Mouse (Mus musculus) liver, embryonic 14.5 days (tissue): Measurements from ENCODE around the gene Zic1. TPM values are rescaled to one million over a fixed set of nuclear protein-coding genes. Genes with fewer than 3 reads are reported as not detected.

ENCODE experiments used
- ATAC-seq: fragments of 200-750 bp; cut with Nextera tagmentation; 2 replicates; pipeline ENCODE4 v1.8.0; 2017; ENCODE audit warnings: moderate number of reproducible peaks, mild to moderate bottlenecking, moderate library complexity; ENCODE audit not compliant: insufficient read depth
- DNase-seq, 3 experiments: peaks; one replicate each; pipeline ENCODE4 v3.0.0-alpha.2; 2012 to 2013; ENCODE audit warnings: low read depth in 3 of 3, low spot score in 3 of 3
- H3K27ac ChIP-seq: fragments of 300-500 bp; sonication (generic); 2 replicates; pipeline ENCODE4 v1.5.1; 2014; ENCODE audit warnings: moderate library complexity, mild to moderate bottlenecking, control low read depth, inconsistent platforms
- H3K27me3 ChIP-seq: fragments of 300-500 bp; sonication (generic); 2 replicates; pipeline ENCODE4 v1.6.1; 2014; ENCODE audit warnings: mild to moderate bottlenecking, low read length, moderate library complexity; ENCODE audit not compliant: control insufficient read depth, insufficient read depth
- H3K36me3 ChIP-seq: fragments of 300-500 bp; sonication (generic); replicated peaks from 2 replicates; pipeline ENCODE4 v1.6.1; 2014; ENCODE audit warnings: low read depth; ENCODE audit not compliant: control insufficient read depth, insufficient read depth
- H3K4me1 ChIP-seq, 2 experiments: fragments of 200-500 bp in 1 of 2; fragments of 300-500 bp in 1 of 2; sonication (generic) in 1 of 2; replicated peaks; 2 replicates each; pipeline ENCODE4 v1.6.1; 2012 to 2014; ENCODE audit warnings: antibody characterized with exemption in 1 of 2, inconsistent platforms in 1 of 2, low read length in 1 of 2; ENCODE audit not compliant: control insufficient read depth in 2 of 2, insufficient read depth in 2 of 2
- H3K4me2 ChIP-seq: fragments of 300-500 bp; sonication (generic); 2 replicates; pipeline ENCODE4 v1.6.1; 2014; ENCODE audit warnings: low read depth, mild to moderate bottlenecking, control low read depth, moderate library complexity
- H3K4me3 ChIP-seq, 2 experiments: fragments of 200-500 bp in 1 of 2; fragments of 300-500 bp in 1 of 2; sonication (generic) in 1 of 2; 2 replicates each; pipeline ENCODE4 v1.5.1; 2012 to 2014; ENCODE audit warnings: low read depth in 2 of 2, low read length in 2 of 2, mild to moderate bottlenecking in 2 of 2, control low read depth in 1 of 2, inconsistent platforms in 1 of 2, moderate library complexity in 1 of 2; ENCODE audit not compliant: insufficient read depth in 1 of 2
- H3K9ac ChIP-seq: fragments of 300-500 bp; sonication (generic); replicated peaks from 2 replicates; pipeline ENCODE4 v1.6.1; 2014; ENCODE audit warnings: mild to moderate bottlenecking, control low read depth, moderate library complexity
- H3K9me3 ChIP-seq: fragments of 300-500 bp; sonication (generic); 2 replicates; pipeline ENCODE4 v1.6.1; 2016; ENCODE audit warnings: low read length, mixed read lengths; ENCODE audit not compliant: control insufficient read depth
- CTCF ChIP-seq: IDR thresholded peaks from 2 replicates; pipeline ENCODE4 v1.5.1; 2016; ENCODE audit warnings: antibody characterized with exemption, low read depth, control low read depth
- EP300 ChIP-seq: IDR thresholded peaks from 2 replicates; pipeline ENCODE4 v1.6.1; 2016; ENCODE audit warnings: antibody characterized with exemption, low read depth
- WGBS: fragments of 180-500 bp; shearing (Covaris S2); extraction: QIAGEN DNeasy Blood & Tissue Kit; methylation state at CpG from one replicate; pipeline ENCODE4 v1.1.7; 2014; ENCODE audit not compliant: insufficient replicate concordance; 5-methylcytosine and 5-hydroxymethylcytosine counted together
- polyA plus RNA-seq, 2 experiments: library from polyadenylated mRNA; depleted of rRNA in 1 of 2; stranded (reverse) in 1 of 2; unstranded in 1 of 2; fragments of >200 nt; fragmentation: Nextera tagmentation in 1 of 2; extraction: Ambion mirVana in 1 of 2; gene quantifications; 2 replicates each; pipeline versions ENCODE4 v1.2.1 to v1.2.3; 2012 to 2014

The Zic1 gene
- polyA plus RNA-seq, 2 experiments = 0.07 TPM; not detected in 1

GRCm38 (mm10) chr9:91395066-91395772 is 29.6 kb upstream of the Zic1 start:
- ATAC-seq = no peak
- H3K4me3 ChIP-seq = no peak overlapping the region
- TF ChIP-seq CTCF = no peak
- TF ChIP-seq EP300 = no peak
- no peak overlapping the region for H3K27ac ChIP-seq
- no peak overlapping the region for H3K9ac ChIP-seq
- no peaks in the 10 kb centered on the region for H3K36me3 ChIP-seq
- peaks cover 46% of the 10 kb centered on the region for H3K27me3 ChIP-seq
- no peaks in the 10 kb centered on the region for H3K9me3 ChIP-seq
- WGBS = 13% methylated on average over 14 of the region's 14 CpGs
- no peak overlapping the region for H3K4me2 ChIP-seq
- H3K4me1 ChIP-seq = no peaks in the 10 kb centered on the region
- no peak for DNase-seq

GRCm38 (mm10) chr9:91394211-91394646 is 28.6 kb upstream of the Zic1 start:
- H3K4me2 ChIP-seq = no peak overlapping the region
- no peak for DNase-seq
- no peaks in the 10 kb centered on the region for H3K36me3 ChIP-seq
- TF ChIP-seq CTCF (no peak), EP300 (no peak)
- no peak for ATAC-seq
- H3K27ac ChIP-seq = no peak overlapping the region
- no peaks in the 10 kb centered on the region for H3K9me3 ChIP-seq
- H3K27me3 ChIP-seq = peaks cover 51% of the 10 kb centered on the region
- H3K9ac ChIP-seq = no peak overlapping the region
- H3K4me1 ChIP-seq = no peaks in the 10 kb centered on the region
- H3K4me3 ChIP-seq = no peak overlapping the region
- WGBS = 4% methylated on average over 14 of the region's 14 CpGs

- no peaks in the 10 kb centered on the region for H3K9me3 ChIP-seq
- no peak overlapping the region for H3K27ac ChIP-seq
- ATAC-seq (no peak), DNase-seq (no peak)
- TF ChIP-seq CTCF (no peak), EP300 (no peak)
- no peak overlapping the region for H3K4me2 ChIP-seq
- no peak overlapping the region for H3K9ac ChIP-seq
- peaks cover 52% of the 10 kb centered on the region for H3K27me3 ChIP-seq
- WGBS = 5% methylated on average over 8 of the region's 8 CpGs
- no peak overlapping the region for H3K4me3 ChIP-seq
- no peaks in the 10 kb centered on the region for H3K4me1 ChIP-seq
- H3K36me3 ChIP-seq = no peaks in the 10 kb centered on the region
These were observed 27.9 kb upstream of the Zic1 start for GRCm38 (mm10) chr9:91393376-91394068.

GRCm38 (mm10) chr9:91388173-91388572 is 22.6 kb upstream of the Zic1 start:
- ATAC-seq = no peak
- H3K4me2 ChIP-seq = no peak overlapping the region
- H3K9me3 ChIP-seq = no peaks in the 10 kb centered on the region
- 2% methylated on average over 4 of the region's 4 CpGs for WGBS
- TF ChIP-seq EP300 = no peak
- no peak for TF ChIP-seq CTCF
- no peaks in the 10 kb centered on the region for H3K4me1 ChIP-seq
- peaks cover 70% of the 10 kb centered on the region for H3K27me3 ChIP-seq
- DNase-seq = no peak
- H3K27ac ChIP-seq = no peak overlapping the region
- H3K9ac ChIP-seq = no peak overlapping the region
- no peak overlapping the region for H3K4me3 ChIP-seq
- no peaks in the 10 kb centered on the region for H3K36me3 ChIP-seq

GRCm38 (mm10) chr9:91387740-91388080 is 22.1 kb upstream of the Zic1 start:
- Histone ChIP-seq H3K4me3 (no peak overlapping the region), H3K27ac (no peak overlapping the region), H3K4me1 (no peaks in the 10 kb centered on the region), H3K9ac (no peak overlapping the region), H3K36me3 (no peaks in the 10 kb centered on the region), H3K9me3 (no peaks in the 10 kb centered on the region), H3K4me2 (no peak overlapping the region), H3K27me3 (peaks cover 74% of the 10 kb centered on the region)
- 2% methylated on average over 5 of the region's 5 CpGs for WGBS
- no peak for DNase-seq
- ATAC-seq = no peak
- TF ChIP-seq CTCF (no peak), EP300 (no peak)
